Mouse (Mus musculus): Measurements from ENCODE around the gene Gm13271.
"Not testable (repeated sequence)": the region's sequence is repeated elsewhere in the genome, so short reads cannot be mapped to it uniquely, and the experiment has no call there.

GRCm38 (mm10) chr4:88757628-88758031 is 3.0 kb downstream of the Gm13271 start:
- TF ChIP-seq CTCF (IDR thresholded peaks at IDR 0.05; ENCODE audit: low read depth), result peak; percentile 60
- not testable (repeated sequence) for TF ChIP-seq EP300 (IDR thresholded peaks at IDR 0.05; ENCODE audit: low read depth)
